Mouse (Mus musculus) testis, adult 2 months (tissue): ENCODE data around the gene Ero1l. TPM values are rescaled to one million over a fixed set of nuclear protein-coding genes. Genes with fewer than 3 reads are reported as not detected.

Experiments
- H3K27ac ChIP-seq: fragments of 200-500 bp; 2 replicates; pipeline ENCODE4 v1.5.1; 2012; ENCODE audit warnings: low read depth, low read length; ENCODE audit not compliant: control insufficient read depth, insufficient read depth
- H3K27me3 ChIP-seq: fragments of 200-500 bp; 2 replicates; pipeline ENCODE4 v1.6.1; 2012; ENCODE audit warnings: mild to moderate bottlenecking, low read length, moderate library complexity; ENCODE audit not compliant: control insufficient read depth, insufficient read depth
- H3K36me3 ChIP-seq: fragments of 200-500 bp; 2 replicates; pipeline ENCODE4 v1.6.1; 2012; ENCODE audit warnings: mild to moderate bottlenecking, low read length; ENCODE audit not compliant: control insufficient read depth, insufficient read depth
- H3K4me1 ChIP-seq: fragments of 200-500 bp; 2 replicates; pipeline ENCODE4 v1.6.1; 2012; ENCODE audit warnings: low read length; ENCODE audit not compliant: control insufficient read depth, insufficient read depth
- H3K4me3 ChIP-seq: fragments of 200-500 bp; 2 replicates; pipeline ENCODE4 v1.5.1; 2012; ENCODE audit warnings: low read depth, mild to moderate bottlenecking, low read length, moderate library complexity, mixed read lengths; ENCODE audit not compliant: control insufficient read depth
- CTCF ChIP-seq: fragments of 200-500 bp; IDR thresholded peaks from 2 replicates; pipeline ENCODE4 v1.5.1; 2012; ENCODE audit warnings: low read depth, mild to moderate bottlenecking, inconsistent platforms, low read length, moderate library complexity; ENCODE audit not compliant: control insufficient read depth, insufficient read depth, insufficient replicate concordance
- POLR2A ChIP-seq: fragments of 200-500 bp; IDR thresholded peaks from 2 replicates; pipeline ENCODE4 v1.6.1; 2012; ENCODE audit warnings: low read depth, mild to moderate bottlenecking, inconsistent platforms, low read length, moderate library complexity; ENCODE audit not compliant: control insufficient read depth
- polyA plus RNA-seq: library from polyadenylated mRNA; depleted of rRNA; stranded (reverse); fragments of >200 nt; gene quantifications from 2 replicates; pipeline ENCODE4 v1.2.3, GENCODE M21; 2012; rRNA removed

Ero1l gene
- polyA plus RNA-seq, 1 experiment, result 4.7 TPM

DNA sequence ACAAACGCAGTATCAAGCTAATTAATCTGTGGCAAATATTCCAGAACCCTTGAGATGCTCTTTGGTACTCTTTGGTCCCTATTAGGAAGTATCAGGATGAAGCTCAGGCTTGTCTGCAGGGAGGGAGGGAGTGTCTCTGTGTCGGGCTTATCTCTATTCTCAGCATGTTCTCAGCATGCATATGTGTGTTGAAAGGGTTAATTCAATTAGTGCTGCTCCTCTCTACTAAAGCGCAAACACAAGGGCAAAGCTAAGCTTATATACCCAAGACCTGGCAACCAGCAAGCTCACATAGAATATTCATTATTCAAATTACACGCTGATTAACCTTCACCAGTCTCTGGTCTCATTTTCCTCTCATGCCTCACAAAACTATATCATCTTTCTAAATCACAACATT is 14.6 kb downstream of the Ero1l start:
- no peak for TF ChIP-seq POLR2A
- no peak for TF ChIP-seq CTCF
- Histone ChIP-seq H3K4me1 (peaks cover 2% of the 10 kb centered on the region), H3K4me3 (no peak overlapping the region), H3K36me3 (no peaks in the 10 kb centered on the region; the same call in 1 of the 2 replicates), H3K27ac (no peak overlapping the region), H3K27me3 (no peaks in the 10 kb centered on the region)

- TF ChIP-seq CTCF, result no peak
- no peak for TF ChIP-seq POLR2A
- Histone ChIP-seq H3K4me1 (no peaks in the 10 kb centered on the region), H3K27ac (no peak overlapping the region), H3K4me3 (no peak overlapping the region), H3K36me3 (no peaks in the 10 kb centered on the region), H3K27me3 (no peaks in the 10 kb centered on the region)
Observed at GRCm38 (mm10) chr14:45291608-45292007, 27.0 kb downstream of the Ero1l start.

DNA sequence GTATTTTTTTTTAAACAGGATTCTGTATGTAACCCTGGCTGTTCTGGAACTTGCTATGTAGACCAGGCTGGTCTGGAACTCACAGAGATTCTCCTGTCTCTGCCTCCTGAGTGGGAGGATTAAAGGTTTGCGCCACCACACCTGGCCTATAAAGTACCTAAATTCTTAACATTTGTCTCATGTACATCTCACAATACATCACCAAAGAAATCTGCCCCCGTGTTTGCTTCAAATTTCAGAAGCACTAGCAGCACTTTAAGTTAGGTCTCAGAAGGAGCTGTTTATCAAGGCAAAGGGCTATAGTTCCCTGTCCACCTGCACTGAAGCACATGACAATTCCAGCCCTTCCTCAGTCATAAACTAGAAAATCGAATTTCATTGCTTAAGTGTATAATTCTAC is 36.5 kb downstream of the Ero1l start:
- H3K4me1 ChIP-seq, result no peaks in the 10 kb centered on the region

DNA sequence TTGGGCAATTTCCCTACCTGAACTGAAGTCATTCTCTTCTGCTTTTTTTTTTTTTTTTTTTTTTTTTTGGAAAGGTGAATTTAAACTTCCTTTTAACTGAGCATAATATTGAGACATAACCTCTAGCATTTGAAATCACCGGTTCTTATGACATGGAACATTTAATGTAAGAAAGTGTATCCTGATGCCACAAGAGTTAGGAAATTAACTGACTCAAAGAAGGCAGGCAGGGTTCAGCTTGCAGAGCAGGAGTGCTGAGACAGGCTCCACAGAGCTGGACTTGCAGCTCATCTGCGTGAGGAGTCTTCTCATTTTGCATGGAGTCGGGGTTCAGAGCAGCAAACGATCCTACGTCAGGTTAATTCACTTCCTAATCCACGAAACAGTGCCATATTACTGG is 42.8 kb downstream of the Ero1l start:
- H3K27me3 ChIP-seq, result no peaks in the 10 kb centered on the region
- H3K36me3 ChIP-seq, result no peaks in the 10 kb centered on the region
- no peaks in the 10 kb centered on the region for H3K4me1 ChIP-seq
- H3K27ac ChIP-seq, result no peak overlapping the region
- H3K4me3 ChIP-seq, result no peak overlapping the region
- no peak for TF ChIP-seq CTCF
- no peak for TF ChIP-seq POLR2A

More for the DNA sequence above, 36.5 kb downstream of the Ero1l start:
- TF ChIP-seq POLR2A (no peak), CTCF (no peak)
- Histone ChIP-seq H3K27me3 (no peaks in the 10 kb centered on the region), H3K4me3 (no peak overlapping the region), H3K36me3 (no peaks in the 10 kb centered on the region), H3K27ac (no peak overlapping the region)

DNA sequence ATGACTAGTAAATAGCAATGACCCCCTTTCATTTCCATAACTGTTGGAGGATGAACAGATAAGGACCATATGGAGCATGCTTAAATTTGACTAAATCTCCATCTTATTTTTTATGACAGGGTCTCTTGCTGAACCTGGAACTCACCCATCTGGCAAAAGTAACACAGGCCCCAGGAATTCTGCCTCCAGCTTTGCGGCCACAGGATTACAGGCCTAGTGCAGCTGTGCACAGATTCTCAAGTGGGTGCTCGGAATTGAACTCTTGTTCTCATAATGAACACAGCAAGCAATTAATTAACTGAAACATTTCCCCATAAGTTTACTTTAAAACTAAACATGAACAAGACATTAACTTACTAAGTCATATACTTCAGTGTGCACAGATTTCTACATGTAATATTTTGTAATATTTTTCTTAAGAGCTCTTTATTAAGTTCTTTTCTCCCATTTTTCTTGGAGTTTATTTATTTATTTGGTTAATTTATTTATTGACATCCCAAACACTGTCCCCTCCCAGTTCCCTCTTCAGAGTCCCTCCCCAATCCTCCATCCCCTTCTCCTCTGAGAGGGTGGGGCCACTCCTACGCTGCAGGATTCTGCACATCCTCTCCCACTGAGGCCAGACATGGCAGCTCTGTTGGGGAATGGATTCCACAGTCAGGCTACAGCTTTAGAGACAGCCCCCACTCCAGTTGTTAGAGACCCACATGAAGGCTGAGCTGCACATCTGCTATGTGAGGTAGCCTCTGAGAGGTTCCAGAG is 54.6 kb downstream of the Ero1l start:
- Histone ChIP-seq H3K27me3 (no peaks in the 10 kb centered on the region), H3K4me1 (no peaks in the 10 kb centered on the region), H3K27ac (no peak overlapping the region), H3K4me3 (no peak overlapping the region), H3K36me3 (no peaks in the 10 kb centered on the region)
- TF ChIP-seq POLR2A (no peak), CTCF (no peak)

- TF ChIP-seq POLR2A (no peak), CTCF (no peak)
- H3K4me1 ChIP-seq, result no peaks in the 10 kb centered on the region
Observed at GRCm38 (mm10) chr14:45251548-45252076, 67.0 kb downstream of the Ero1l start.

DNA sequence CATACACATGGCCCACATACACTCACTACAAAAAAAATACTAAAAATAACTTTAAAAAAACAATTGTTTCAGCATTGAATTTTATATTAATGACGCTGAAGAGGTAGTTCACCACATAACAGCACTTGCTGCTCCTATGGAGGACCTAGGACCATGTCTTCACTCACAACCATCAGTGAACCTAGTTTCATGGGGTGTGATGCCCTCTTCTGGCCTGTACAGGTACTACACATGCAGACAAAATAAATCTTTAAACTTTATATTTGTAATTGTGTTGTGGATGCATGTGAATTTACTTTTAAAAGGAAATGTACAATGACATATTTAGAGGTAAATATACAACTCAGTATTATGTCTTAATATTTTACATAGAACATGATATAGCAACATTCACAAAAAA is 77.0 kb downstream of the Ero1l start:
- no peak overlapping the region for H3K4me3 ChIP-seq
- H3K27ac ChIP-seq, result no peak overlapping the region
- TF ChIP-seq POLR2A, result no peak
- peak; percentile 23; the same call in 1 of the 2 replicates for TF ChIP-seq CTCF
- no peaks in the 10 kb centered on the region for H3K36me3 ChIP-seq
- no peaks in the 10 kb centered on the region for H3K4me1 ChIP-seq
- no peaks in the 10 kb centered on the region for H3K27me3 ChIP-seq

More at GRCm38 (mm10) chr14:45251548-45252076, 67.0 kb downstream of the Ero1l start:
- Histone ChIP-seq H3K27me3 (no peaks in the 10 kb centered on the region), H3K36me3 (no peaks in the 10 kb centered on the region), H3K4me3 (no peak overlapping the region), H3K27ac (no peak overlapping the region)

GRCm38 (mm10) chr14:45239042-45239441 is 79.5 kb downstream of the Ero1l start:
- H3K4me3 ChIP-seq, result no peak overlapping the region
- no peaks in the 10 kb centered on the region for H3K27me3 ChIP-seq
- H3K36me3 ChIP-seq, result no peaks in the 10 kb centered on the region
- H3K27ac ChIP-seq, result no peak overlapping the region
- H3K4me1 ChIP-seq, result no peaks in the 10 kb centered on the region
- no peak for TF ChIP-seq CTCF
- no peak for TF ChIP-seq POLR2A

Other genes with a start within 250 kb of the Ero1l start
- gene Gpr137c, start 99.1 kb downstream of the Ero1l start, polyA plus RNA-seq, result 7.8 and 8.7 TPM in 2 replicates
- 9.2 and 12.0 TPM in 2 replicates for gene Txndc16, start 98.4 kb downstream of the Ero1l start, polyA plus RNA-seq
- 24.2 and 38.0 TPM in 2 replicates for gene Psmc6, start 11.0 kb upstream of the Ero1l start, polyA plus RNA-seq
- 14.4 and 15.1 TPM in 2 replicates for gene Styx, start 32.3 kb upstream of the Ero1l start, polyA plus RNA-seq
- gene Gnpnat1, start 86.1 kb upstream of the Ero1l start, polyA plus RNA-seq, result 3.5 TPM in 2 replicates
- 6.4 and 6.6 TPM in 2 replicates for gene Fermt2, start 211.3 kb upstream of the Ero1l start, polyA plus RNA-seq